Mouse (Mus musculus) heart, adult 11 months (tissue): ENCODE measurements at regions not wholly inside any gene's neighbourhood (a gene's known extent, or its start where the extent isn't known, plus 50 kb on each side); places are given as distances from the start of the nearest gene placed in this dataset.

Experiments
- DNase-seq: peaks from one replicate; pipeline ENCODE4 v3.0.0; 2022

DNA sequence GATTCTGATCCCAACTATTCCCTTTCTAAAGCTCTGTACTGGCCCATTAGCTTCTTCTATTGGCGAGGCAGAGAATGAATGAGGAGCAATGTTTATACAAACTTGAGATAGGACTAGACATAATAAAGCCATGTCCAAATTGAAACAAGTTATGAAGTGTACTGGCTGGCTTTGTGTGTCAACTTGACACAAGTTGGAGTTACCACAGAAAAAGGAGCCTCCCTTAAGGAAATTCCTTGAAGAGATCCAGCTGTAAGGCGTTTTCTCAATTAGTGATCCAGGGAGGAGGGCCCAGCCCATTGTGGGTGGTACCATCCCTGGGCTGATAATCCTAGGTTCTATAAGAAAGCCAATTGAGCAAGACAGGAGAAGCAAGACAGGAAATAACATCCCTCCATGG lies 135.9 kb upstream of the Cr2 start:
- DNase-seq: peak; percentile 89

GRCm38 (mm10) chr1:195285076-195285475 lies 108.6 kb upstream of the Cr2 start:
- DNase-seq: no peak

DNA sequence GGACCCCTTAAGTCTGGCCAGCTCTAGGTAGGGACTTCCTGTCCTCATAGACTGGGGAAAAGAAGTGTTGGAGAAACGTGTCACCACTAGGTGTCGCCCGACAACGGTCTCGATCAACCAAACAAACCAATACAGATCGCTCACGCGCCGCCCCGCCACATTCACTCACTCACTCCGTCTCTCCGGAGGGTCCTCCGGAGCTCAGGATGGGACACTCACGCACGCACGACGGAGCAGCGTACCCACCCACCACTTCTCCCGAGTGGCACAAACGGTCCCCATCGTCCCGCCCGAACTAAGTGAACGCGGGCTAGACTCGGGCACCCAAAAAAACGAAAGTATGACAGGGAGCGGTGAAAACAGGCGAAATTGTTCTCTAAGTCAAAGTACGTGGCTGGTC lies 65.0 kb upstream of the Cr2 start:
- peak; percentile 99 for DNase-seq

DNA sequence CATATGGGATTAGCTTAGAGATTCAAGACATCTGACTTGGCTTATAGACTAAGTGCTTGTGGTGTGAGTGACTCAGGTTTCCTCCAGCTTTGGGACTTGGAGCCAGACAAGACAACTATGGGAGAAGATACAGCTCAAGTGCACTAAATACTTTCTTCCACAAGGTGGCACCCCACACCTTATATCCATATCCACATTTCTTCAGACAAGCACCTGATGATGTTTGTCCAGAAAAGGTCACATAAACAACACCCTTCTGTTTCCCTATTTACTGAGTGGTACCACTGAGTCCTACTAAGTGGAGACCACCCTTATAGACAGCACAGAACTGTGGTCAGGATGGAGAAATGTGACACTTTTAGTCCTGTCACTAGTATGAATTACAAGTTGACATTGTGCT lies 56.1 kb upstream of the Cr2 start:
- no peak for DNase-seq

- no peak for DNase-seq
These were observed 50.5 kb upstream of the Cr2 start for GRCm38 (mm10) chr1:195227007-195227406.
